Mouse (Mus musculus): ENCODE results near the gene Iqsec2. TPM values are rescaled to one million over a fixed set of nuclear protein-coding genes. Genes with fewer than 3 reads are reported as not detected.

Gene Iqsec2
- 7.0 and 9.2 TPM in 2 replicates for polyA plus RNA-seq (2015; fragmentation: Nextera tagmentation; extraction: Ambion mirVana)

DNA sequence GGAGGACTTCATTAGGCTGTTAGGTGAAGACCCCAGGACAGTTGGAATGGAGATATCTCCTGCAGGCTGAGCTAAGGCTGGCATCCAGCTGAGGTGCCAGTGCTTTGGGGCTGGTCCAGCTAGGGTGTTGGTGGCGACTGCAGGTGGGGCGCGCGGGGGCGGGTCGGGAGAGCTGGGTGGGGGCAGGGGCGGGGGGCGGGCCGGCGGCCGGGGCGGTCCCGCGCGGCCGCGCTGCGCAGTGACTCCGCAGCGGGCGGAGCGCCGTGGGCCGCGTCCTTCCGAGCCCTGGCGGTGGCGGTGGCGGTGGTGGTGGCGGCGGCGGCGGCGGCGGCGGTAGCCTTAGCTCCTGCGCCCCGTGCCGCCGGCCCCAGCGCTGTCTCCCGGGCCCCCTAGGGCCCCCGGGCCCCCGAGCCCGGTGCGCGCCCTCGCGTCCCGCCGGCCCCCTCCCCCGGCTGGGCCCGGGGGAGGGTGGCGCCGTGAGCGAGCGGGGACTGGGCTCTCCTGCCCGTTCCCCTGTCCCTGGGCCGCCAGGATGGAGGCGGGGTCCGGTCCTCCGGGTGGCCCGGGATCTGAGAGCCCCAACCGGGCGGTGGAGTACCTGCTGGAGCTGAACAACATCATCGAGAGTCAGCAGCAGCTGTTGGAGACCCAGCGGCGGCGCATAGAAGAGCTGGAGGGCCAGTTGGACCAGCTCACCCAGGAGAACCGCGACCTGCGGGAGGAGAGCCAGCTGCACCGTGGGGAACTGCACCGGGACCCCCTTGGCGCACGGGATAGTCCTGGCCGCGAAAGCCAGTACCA is at the start of gene Iqsec2:
Gene Iqsec2, plus strand, starts transcription at position 328 of the 801 bp plus-strand sequence.
- Histone ChIP-seq H3K9ac (replicated peaks) (peak within 1 kb of the TSS; percentile 61), H3K27me3 (replicated peaks) (peaks cover 62% of the 10 kb centered on the region), H3K36me3 (no peaks in the 10 kb centered on the region), H3K9me3 (replicated peaks) (no peaks in the 10 kb centered on the region), H3K4me3 (replicated peaks) (peak within 1 kb of the TSS; percentile 59), H3K4me1 (peaks cover 23% of the 10 kb centered on the region), H3K4me2 (peak within 1 kb of the TSS; percentile 71), H3K27ac (replicated peaks) (peak within 1 kb of the TSS; percentile 33; the same call in 1 of the 2 replicates)
- ATAC-seq (ENCODE audit: low FRiP score): peak; percentile 74
- 9% methylated on average over 18 of the region's 78 CpGs for WGBS

DNA sequence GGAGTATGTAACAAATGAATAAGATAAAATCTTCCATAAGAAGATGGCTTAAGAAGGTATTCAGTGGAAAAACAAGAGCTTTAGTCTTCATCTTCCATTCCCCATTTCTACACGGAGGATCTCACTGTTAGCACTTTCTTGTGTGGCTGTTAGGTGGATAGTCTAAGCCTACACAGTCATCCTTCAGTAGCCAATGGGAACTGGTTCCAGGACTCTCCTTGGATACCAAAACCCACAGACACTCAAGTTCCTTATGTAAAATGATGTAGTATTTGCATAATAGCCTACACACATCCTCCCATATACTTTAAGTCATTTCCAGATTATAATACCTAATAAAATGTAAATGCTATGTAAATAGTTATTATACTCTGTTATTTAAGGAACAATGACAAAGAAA is 46.5 kb upstream of the Iqsec2 start:
- H3K4me1 ChIP-seq: no peaks in the 10 kb centered on the region
- peaks cover 43% of the 10 kb centered on the region for H3K27me3 ChIP-seq (replicated peaks)
- no peak overlapping the region for H3K4me3 ChIP-seq (replicated peaks)
- no peaks in the 10 kb centered on the region for H3K9me3 ChIP-seq (replicated peaks)
- no peak overlapping the region for H3K4me2 ChIP-seq
- no peaks in the 10 kb centered on the region for H3K36me3 ChIP-seq
- H3K9ac ChIP-seq (replicated peaks): no peak overlapping the region
- 60% methylated on average over 1 of the region's 1 CpGs for WGBS
- no peak overlapping the region for H3K27ac ChIP-seq (replicated peaks)
- no peak for ATAC-seq (ENCODE audit: low FRiP score)

DNA sequence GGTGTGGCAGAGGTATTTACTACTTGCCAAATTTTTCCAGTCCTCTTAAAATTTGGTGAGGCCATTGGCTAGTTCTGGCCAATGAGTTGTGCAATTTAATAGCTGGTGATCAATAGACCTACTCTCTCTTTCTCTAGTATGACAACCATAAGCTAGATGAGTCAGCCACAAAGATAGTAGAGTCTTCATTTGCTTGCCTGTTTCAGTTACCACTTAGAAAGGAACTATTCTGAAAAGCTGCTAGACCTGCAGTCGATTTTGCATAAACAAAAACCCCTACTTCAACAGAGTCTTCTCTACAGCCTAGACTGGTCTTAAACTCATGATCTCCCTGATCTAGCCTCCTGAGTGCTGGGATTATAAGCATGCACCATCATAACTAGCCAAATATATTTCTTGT is 22.4 kb upstream of the Iqsec2 start:
- WGBS: 80% methylated on average over 1 of the region's 1 CpGs
- Histone ChIP-seq H3K4me1 (no peaks in the 10 kb centered on the region), H3K27ac (replicated peaks) (no peak overlapping the region), H3K9ac (replicated peaks) (no peak overlapping the region), H3K27me3 (replicated peaks) (peaks cover 42% of the 10 kb centered on the region), H3K4me2 (no peak overlapping the region), H3K36me3 (no peaks in the 10 kb centered on the region), H3K9me3 (replicated peaks) (no peaks in the 10 kb centered on the region), H3K4me3 (replicated peaks) (no peak overlapping the region)
- no peak for ATAC-seq (ENCODE audit: low FRiP score)

DNA sequence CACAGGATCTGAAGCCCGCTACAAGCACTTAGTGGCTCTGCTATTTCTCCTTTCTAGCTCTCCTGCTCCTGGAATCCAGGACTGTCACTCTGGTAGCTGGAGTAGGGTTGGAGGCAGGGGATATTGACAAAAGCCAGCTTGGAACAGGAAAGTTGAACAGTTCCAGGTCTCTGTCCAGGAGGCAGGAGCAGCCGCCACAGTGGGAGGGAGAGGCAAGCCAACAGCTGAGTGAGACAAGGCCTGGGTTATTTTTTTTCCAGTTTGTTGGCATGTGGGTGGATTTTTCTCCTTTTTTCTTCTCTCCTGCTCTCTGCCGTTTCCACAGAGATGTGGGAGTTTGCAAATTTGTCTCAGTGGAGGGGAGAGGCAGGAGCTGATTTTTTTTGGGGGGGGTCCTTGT is 13.3 kb upstream of the Iqsec2 start:
- Histone ChIP-seq H3K36me3 (no peaks in the 10 kb centered on the region), H3K9ac (replicated peaks) (no peak overlapping the region), H3K4me3 (replicated peaks) (no peak overlapping the region), H3K27me3 (replicated peaks) (peaks cover 56% of the 10 kb centered on the region), H3K4me2 (no peak overlapping the region), H3K4me1 (no peaks in the 10 kb centered on the region), H3K27ac (replicated peaks) (no peak overlapping the region), H3K9me3 (replicated peaks) (no peaks in the 10 kb centered on the region)
- ATAC-seq (ENCODE audit: low FRiP score): no peak
- 58% methylated on average over 3 of the region's 3 CpGs for WGBS

DNA sequence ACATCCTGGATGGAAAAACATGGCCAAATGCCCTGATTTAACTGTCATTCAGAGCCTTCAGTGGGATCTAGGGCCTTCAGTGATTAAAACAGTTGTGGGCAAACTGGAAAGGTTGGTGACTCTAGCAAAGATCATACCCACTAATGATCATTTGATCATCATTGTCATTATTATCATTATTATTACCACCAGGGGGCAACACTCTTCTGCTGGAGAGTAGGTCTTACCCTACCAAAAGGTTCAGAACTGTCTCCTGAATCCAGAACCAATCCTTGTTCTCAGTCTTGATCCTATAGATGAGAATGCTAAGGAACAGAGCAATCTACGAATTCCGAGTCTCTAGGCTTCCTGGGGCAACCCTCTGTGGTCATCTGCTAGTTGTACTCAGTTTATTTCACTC is 12.0 kb upstream of the Iqsec2 start:
- H3K27ac ChIP-seq (replicated peaks): no peak overlapping the region
- H3K9ac ChIP-seq (replicated peaks): no peak overlapping the region
- H3K4me3 ChIP-seq (replicated peaks): no peak overlapping the region
- ATAC-seq (ENCODE audit: low FRiP score): no peak
- H3K9me3 ChIP-seq (replicated peaks): no peaks in the 10 kb centered on the region
- H3K36me3 ChIP-seq: no peaks in the 10 kb centered on the region
- H3K4me1 ChIP-seq: no peaks in the 10 kb centered on the region
- no peak overlapping the region for H3K4me2 ChIP-seq
- WGBS: 92% methylated on average over 2 of the region's 2 CpGs
- peaks cover 63% of the 10 kb centered on the region for H3K27me3 ChIP-seq (replicated peaks)

DNA sequence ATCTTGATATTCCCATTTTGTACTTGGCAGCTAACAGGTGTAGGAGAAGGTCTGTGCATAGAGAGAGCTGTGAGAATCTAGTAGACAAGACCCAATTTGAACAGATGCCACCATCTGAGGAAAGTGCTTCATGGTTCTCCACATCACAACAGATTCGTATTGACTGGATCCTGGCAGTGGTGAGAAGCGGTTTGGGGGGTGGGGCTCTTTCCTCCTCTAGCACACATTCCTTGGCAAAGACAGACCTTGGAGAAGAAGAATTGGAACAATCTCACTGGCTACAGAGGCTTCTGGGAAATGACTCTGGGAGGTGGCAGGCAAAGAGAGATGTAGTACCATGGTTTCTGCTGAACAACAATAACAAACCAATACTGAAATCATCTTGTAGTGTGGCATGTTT is 8.9 kb upstream of the Iqsec2 start:
- peaks cover 78% of the 10 kb centered on the region for H3K27me3 ChIP-seq (replicated peaks)
- no peak overlapping the region for H3K4me3 ChIP-seq (replicated peaks)
- no peaks in the 10 kb centered on the region for H3K4me1 ChIP-seq
- H3K4me2 ChIP-seq: no peak overlapping the region
- 72% methylated on average over 2 of the region's 2 CpGs for WGBS
- no peak overlapping the region for H3K27ac ChIP-seq (replicated peaks)
- no peak overlapping the region for H3K9ac ChIP-seq (replicated peaks)
- ATAC-seq (ENCODE audit: low FRiP score): no peak
- H3K36me3 ChIP-seq: no peaks in the 10 kb centered on the region
- H3K9me3 ChIP-seq (replicated peaks): no peaks in the 10 kb centered on the region

DNA sequence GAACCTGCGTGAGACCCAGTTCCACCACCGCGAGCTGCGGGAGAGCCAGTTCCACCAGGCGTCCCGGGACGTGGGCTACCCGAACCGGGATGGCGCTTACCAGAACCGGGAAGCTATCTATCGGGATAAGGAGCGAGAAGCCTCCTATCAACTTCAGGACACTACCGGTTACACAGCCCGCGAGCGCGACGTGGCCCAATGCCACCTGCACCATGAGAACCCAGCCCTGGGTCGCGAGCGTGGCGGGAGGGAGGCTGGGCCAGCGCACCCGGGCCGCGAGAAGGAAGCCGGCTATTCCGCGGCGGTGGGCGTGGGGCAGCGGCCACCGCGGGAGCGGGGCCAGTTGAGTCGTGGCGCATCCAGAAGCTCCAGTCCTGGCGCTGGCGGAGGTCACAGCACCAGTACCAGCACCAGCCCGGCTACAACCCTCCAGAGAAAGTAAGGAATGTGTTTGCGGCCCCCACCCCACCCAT is 710 bp downstream of the Iqsec2 start:
- Histone ChIP-seq H3K9me3 (replicated peaks) (no peaks in the 10 kb centered on the region), H3K36me3 (no peaks in the 10 kb centered on the region), H3K4me2 (peak overlapping the region; percentile 71), H3K27ac (replicated peaks) (no peak overlapping the region), H3K27me3 (replicated peaks) (peaks cover 63% of the 10 kb centered on the region), H3K4me1 (peaks cover 23% of the 10 kb centered on the region), H3K4me3 (replicated peaks) (peak overlapping the region; percentile 59), H3K9ac (replicated peaks) (peak overlapping the region; percentile 61)
- 21% methylated on average over 42 of the region's 42 CpGs for WGBS
- 0 out of 2 replicates have a peak, but pooled peaks have one; percentile 23 for ATAC-seq (ENCODE audit: low FRiP score)

DNA sequence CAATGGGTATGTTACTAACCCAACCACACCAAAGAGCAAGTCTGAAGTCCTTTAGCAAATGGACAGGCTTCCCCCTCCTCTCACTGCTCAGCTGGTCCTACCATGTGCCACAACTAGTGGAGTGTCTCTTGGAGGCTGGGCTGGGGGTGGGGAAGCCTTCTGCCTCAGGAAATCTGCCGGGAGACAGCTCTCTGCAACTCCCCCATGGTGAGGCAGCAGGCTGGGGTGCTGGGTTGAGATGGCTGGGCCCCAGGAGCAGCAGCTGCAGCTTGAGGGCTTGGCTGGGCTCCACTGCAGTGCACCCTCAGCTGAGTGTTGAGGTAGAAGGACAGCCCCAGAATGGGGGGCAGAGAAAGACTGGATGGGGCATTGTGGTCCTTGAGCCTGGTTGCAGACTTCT is 2.1 kb downstream of the Iqsec2 start:
- H3K4me2 ChIP-seq: peak overlapping the region; percentile 71
- no peaks in the 10 kb centered on the region for H3K36me3 ChIP-seq
- H3K27ac ChIP-seq (replicated peaks): no peak overlapping the region
- H3K27me3 ChIP-seq (replicated peaks): peaks cover 63% of the 10 kb centered on the region
- no peak for ATAC-seq (ENCODE audit: low FRiP score)
- H3K9me3 ChIP-seq (replicated peaks): no peaks in the 10 kb centered on the region
- peak overlapping the region; percentile 59 for H3K4me3 ChIP-seq (replicated peaks)
- 0 out of 2 replicates have a peak overlapping the region, but pooled peaks have one; percentile 20 for H3K9ac ChIP-seq (replicated peaks)
- WGBS: 42% methylated on average over 1 of the region's 1 CpGs
- H3K4me1 ChIP-seq: peaks cover 23% of the 10 kb centered on the region

DNA sequence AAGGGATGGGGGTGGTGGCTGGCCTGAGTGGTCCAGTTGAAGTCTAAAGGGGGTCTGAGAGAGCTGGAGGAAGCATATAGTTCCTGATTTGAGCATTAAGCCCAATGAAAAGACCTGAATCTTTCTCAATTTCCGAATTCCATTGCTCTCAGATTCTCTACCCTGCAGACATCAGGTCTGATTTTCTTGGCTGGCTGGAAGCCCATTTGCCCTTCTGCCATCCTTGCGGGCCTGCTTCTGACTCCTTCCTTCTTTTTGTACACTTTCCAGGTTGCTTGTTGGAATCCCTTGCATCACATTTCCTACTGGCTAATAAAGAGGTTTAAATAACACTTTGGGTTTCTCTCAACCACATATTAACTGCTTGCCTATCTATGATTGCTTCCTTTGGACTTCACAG is 2.6 kb downstream of the Iqsec2 start:
- no peak for ATAC-seq (ENCODE audit: low FRiP score)
- peaks cover 23% of the 10 kb centered on the region for H3K4me1 ChIP-seq
- H3K9ac ChIP-seq (replicated peaks): no peak overlapping the region
- WGBS: 75% methylated on average over 2 of the region's 2 CpGs
- no peaks in the 10 kb centered on the region for H3K36me3 ChIP-seq
- no peak overlapping the region for H3K27ac ChIP-seq (replicated peaks)
- no peaks in the 10 kb centered on the region for H3K9me3 ChIP-seq (replicated peaks)
- peak overlapping the region; percentile 71 for H3K4me2 ChIP-seq
- peaks cover 66% of the 10 kb centered on the region for H3K27me3 ChIP-seq (replicated peaks)
- 0 out of 2 replicates have a peak overlapping the region, but pooled peaks have one; percentile 59 for H3K4me3 ChIP-seq (replicated peaks)

DNA sequence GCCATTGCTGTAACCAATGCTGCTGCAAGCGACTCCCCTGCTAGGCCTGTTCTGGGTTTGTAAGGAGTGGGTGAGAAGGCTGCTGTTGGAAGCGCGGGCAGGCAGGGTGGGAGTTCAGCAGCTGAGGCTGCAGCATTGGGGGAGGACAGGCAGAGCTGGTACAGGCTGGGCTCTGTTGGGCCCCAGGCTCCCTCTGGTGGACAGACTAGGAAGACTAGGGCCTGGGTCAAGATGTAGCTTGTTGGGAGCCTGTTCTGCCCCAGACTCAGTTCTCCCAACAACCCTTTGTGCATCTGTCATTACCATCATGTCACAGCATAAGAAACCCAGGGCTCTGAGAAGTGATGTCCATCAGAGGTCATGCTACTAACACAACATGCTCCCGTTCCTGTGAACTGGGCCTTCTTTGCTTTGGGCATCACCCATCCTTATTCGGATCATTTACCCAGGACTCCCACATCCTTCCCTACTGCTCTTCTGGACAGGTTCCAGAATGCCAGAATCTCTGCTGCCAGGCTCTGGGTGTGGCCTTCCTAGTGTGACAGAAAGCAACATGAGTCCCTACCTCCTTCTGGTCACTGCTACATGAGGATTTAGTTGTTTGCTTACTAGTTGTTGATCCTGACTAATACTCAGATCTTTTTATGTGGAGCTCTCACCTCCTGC is 3.5 kb downstream of the Iqsec2 start:
- peak; percentile 70; the same call in 1 of the 2 replicates for ATAC-seq (ENCODE audit: low FRiP score)
- Histone ChIP-seq H3K27me3 (replicated peaks) (peaks cover 68% of the 10 kb centered on the region), H3K9ac (replicated peaks) (no peak overlapping the region), H3K4me1 (peaks cover 23% of the 10 kb centered on the region), H3K9me3 (replicated peaks) (no peaks in the 10 kb centered on the region), H3K4me2 (peak overlapping the region; percentile 71), H3K4me3 (replicated peaks) (no peak overlapping the region), H3K27ac (replicated peaks) (no peak overlapping the region), H3K36me3 (no peaks in the 10 kb centered on the region)
- 35% methylated on average over 5 of the region's 5 CpGs for whole genome bisulfite sequencing

DNA sequence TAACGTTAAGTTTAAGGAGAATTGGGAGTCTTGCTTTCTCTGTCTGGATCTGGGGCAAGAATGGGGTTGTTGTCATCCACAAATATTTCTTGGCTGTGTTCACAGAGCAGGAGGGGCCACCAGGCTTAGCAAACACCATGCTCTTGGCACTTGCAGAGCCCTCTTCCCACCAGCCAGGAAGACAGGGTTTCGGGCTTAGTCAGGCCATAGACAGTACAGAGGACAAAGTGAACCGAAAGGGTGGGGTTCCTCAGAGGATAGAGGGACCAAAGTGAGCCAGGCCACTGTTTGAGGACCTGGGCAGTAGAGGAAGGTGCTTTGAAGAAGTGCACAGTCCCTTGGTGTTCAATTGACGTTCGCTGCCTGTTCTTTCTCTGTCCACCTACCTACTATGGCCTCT is 4.6 kb downstream of the Iqsec2 start:
- no peaks in the 10 kb centered on the region for H3K36me3 ChIP-seq
- 92% methylated on average over 5 of the region's 5 CpGs for WGBS
- no peaks in the 10 kb centered on the region for H3K9me3 ChIP-seq (replicated peaks)
- no peak overlapping the region for H3K4me3 ChIP-seq (replicated peaks)
- H3K4me1 ChIP-seq: peaks cover 23% of the 10 kb centered on the region
- H3K27ac ChIP-seq (replicated peaks): no peak overlapping the region
- no peak overlapping the region for H3K9ac ChIP-seq (replicated peaks)
- peaks cover 67% of the 10 kb centered on the region for H3K27me3 ChIP-seq (replicated peaks)
- no peak overlapping the region for H3K4me2 ChIP-seq
- no peak for ATAC-seq (ENCODE audit: low FRiP score)

DNA sequence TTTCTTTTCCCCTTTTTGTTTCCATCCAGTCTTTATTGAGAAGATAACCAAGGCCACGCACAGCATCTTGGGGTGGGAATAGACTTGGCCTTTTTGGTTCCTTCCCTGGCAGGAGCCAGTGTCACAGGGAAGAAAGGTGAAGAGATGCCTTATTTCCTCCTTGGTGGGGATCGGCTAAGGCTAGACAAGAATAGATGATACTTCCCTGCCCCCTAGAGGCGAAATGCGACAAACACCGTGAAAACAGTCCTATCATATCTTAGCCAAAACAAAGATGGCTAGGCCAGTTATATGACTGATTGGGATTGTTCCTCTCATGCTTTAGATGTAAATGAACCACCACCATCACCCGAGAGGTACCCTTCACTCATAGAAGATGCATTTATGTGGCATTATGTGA is 7.6 kb downstream of the Iqsec2 start:
- Histone ChIP-seq H3K4me1 (peaks cover 15% of the 10 kb centered on the region; the same call in 1 of the 2 replicates), H3K4me3 (replicated peaks) (no peak overlapping the region), H3K9ac (replicated peaks) (no peak overlapping the region), H3K9me3 (replicated peaks) (no peaks in the 10 kb centered on the region), H3K36me3 (no peaks in the 10 kb centered on the region), H3K27me3 (replicated peaks) (peaks cover 54% of the 10 kb centered on the region), H3K27ac (replicated peaks) (no peak overlapping the region), H3K4me2 (no peak overlapping the region)
- 13% methylated on average over 6 of the region's 6 CpGs for WGBS
- ATAC-seq (ENCODE audit: low FRiP score): peak; percentile 57; the same call in 1 of the 2 replicates

All from neural tube, embryonic 15.5 days (tissue).